Mouse (Mus musculus): ENCODE measurements around the gene Synrg. TPM values are rescaled to one million over a fixed set of nuclear protein-coding genes. Genes with fewer than 3 reads are reported as not detected.
A peak's percentile ranks its signal among the peaks of the same experiment; 100 is the strongest.

Gene Synrg
- polyA plus RNA-seq, 1 experiment from 2014 or later = 11.0 TPM

DNA sequence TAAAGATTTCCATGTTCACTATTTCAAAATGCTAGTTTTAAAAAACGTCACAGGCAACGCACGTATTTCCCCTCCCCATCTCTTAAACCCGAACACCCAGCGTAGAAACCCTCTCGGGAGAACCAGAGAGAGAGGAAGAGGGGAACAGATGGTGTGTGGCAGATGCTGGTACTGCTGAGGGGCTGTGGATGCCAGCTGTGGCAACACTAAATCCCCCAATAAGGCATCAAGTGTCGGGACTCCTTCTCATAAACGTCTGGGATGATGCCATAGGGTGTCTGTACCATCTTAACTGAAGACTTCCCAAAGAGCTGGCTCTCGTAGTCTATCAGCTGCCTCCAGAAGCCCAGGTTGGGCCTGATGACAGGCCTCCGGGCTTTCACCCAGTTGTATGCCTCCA is 84.2 kb downstream of the Synrg start:
- no peaks in the 10 kb centered on the region for H3K9me3 ChIP-seq
- H3K4me2 ChIP-seq = no peak overlapping the region
- 78% methylated on average over 10 of the region's 10 CpGs for WGBS
- no peaks in the 10 kb centered on the region for H3K36me3 ChIP-seq
- H3K27me3 ChIP-seq (replicated peaks) = no peaks in the 10 kb centered on the region
- H3K9ac ChIP-seq = no peak overlapping the region
- H3K4me3 ChIP-seq (replicated peaks) = no peak overlapping the region
- no peak for ATAC-seq (ENCODE audit: insufficient read depth, low FRiP score, low read depth)
- H3K27ac ChIP-seq = peak overlapping the region; percentile 44
- H3K4me1 ChIP-seq = 0 out of 2 replicates have a peak, but pooled peaks cover 2% of the 10 kb centered on the region

DNA sequence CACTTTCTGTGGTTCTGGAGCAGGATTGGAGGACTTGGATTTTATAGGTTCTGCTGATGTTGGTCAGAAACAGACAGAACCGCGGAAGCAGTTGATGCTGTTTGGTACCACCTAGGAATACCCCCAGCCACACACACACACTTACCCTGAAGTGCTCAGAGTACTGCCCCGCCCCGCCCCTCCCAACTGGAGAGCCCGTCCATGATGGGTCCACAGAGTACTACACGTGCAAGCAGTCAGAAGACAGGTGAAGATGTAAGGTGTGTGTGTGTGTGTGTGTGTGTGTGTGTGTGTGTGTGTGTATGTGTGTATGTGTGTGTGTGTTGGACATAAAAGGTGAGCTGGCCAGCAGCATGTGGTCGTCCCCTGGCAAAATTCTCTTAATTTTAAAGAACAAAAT is 88.8 kb downstream of the Synrg start:
- Histone ChIP-seq H3K4me2 (no peak overlapping the region), H3K4me1 (0 out of 2 replicates have a peak, but pooled peaks cover 1% of the 10 kb centered on the region), H3K4me3 (replicated peaks) (no peak overlapping the region), H3K27ac (no peak overlapping the region), H3K27me3 (replicated peaks) (no peaks in the 10 kb centered on the region), H3K9me3 (no peaks in the 10 kb centered on the region), H3K9ac (no peak overlapping the region), H3K36me3 (no peaks in the 10 kb centered on the region)
- WGBS = 89% methylated on average over 7 of the region's 7 CpGs
- ATAC-seq (ENCODE audit: insufficient read depth, low FRiP score, low read depth) = no peak

DNA sequence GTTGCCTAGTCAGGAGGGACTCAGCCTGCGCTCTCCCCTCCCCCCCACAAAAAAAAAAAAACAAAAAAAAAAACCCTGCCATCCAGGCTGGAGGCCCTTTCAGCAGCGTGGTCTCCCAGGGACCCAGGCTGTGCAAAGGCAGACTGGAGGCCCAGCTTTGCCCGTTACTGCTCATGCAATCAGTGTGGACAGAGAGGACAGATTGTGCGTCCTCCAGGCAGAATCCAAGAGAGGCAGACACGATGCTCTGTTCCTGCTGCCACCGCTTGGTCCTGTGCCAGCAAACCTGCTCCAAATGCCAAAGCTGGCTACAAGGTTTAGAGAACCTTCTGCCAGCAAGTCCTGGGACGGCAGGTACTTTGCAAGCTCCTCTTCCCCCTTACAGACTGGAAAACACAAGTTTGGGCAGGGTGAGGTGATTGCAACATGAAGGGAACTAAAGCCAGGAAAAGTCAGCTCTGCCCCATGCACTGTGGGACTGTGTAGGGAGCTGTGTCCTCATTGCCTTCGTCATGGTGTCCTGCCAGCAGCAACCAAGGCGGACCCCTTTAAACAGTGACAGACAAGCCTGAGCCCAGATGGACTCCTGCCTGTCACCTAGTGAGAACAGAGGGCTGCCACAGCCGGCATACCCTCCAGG is 89.4 kb downstream of the Synrg start:
- Histone ChIP-seq H3K27ac (no peak overlapping the region), H3K36me3 (no peaks in the 10 kb centered on the region), H3K27me3 (replicated peaks) (no peaks in the 10 kb centered on the region), H3K4me2 (no peak overlapping the region), H3K9me3 (no peaks in the 10 kb centered on the region), H3K4me1 (no peaks in the 10 kb centered on the region), H3K9ac (no peak overlapping the region), H3K4me3 (replicated peaks) (no peak overlapping the region)
- no peak for ATAC-seq (ENCODE audit: insufficient read depth, low FRiP score, low read depth)
- 75% methylated on average over 10 of the region's 10 CpGs for WGBS

DNA sequence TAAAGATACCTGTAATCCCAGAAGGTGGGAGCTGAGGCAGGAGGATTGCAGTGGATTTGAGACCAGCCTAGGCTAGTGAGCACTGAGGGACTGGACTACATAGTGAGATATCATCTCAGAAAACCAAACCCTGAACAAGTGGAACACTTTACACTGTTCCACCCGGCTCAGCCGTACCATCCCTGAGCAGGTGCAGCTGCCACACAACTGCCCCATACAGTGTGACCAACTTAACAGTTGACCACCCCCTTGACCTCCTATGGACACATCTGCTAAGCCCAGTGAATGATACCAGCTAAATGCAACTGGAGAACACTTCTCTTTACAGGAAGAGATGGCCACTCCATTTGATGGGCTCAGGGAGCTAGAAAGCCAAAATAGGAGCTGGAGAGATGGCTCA is 93.2 kb downstream of the Synrg start:
- no peaks in the 10 kb centered on the region for H3K4me1 ChIP-seq
- WGBS = 90% methylated on average over 2 of the region's 2 CpGs
- no peak overlapping the region for H3K9ac ChIP-seq
- no peak overlapping the region for H3K4me3 ChIP-seq (replicated peaks)
- H3K27ac ChIP-seq = no peak overlapping the region
- no peaks in the 10 kb centered on the region for H3K9me3 ChIP-seq
- H3K4me2 ChIP-seq = no peak overlapping the region
- ATAC-seq (ENCODE audit: insufficient read depth, low FRiP score, low read depth) = no peak
- H3K36me3 ChIP-seq = no peaks in the 10 kb centered on the region
- no peaks in the 10 kb centered on the region for H3K27me3 ChIP-seq (replicated peaks)

DNA sequence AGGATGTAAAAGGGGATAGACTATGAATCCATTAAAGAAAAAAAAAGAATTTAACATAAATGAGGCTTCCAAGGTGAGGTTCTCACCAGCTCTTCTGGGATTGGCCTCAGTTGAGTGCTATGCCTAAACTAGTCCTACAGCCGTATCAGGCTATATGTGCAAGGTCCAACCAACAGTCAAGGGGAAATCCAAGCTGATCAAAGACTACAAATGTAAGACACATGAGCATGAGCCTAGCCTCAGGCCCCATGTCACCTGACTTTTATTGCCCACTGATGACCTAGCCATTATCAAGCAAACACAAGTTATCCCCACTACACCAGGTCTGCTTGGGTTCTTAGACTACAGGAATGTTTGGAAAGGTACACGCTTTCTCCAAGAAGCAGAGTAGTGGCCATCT is 95.6 kb downstream of the Synrg start:
- 92% methylated on average over 2 of the region's 2 CpGs for WGBS
- no peak; the same call in 1 of the 2 replicates for ATAC-seq (ENCODE audit: insufficient read depth, low FRiP score, low read depth)
- H3K4me3 ChIP-seq (replicated peaks) = no peak overlapping the region
- H3K4me1 ChIP-seq = no peaks in the 10 kb centered on the region
- H3K27ac ChIP-seq = no peak overlapping the region
- no peak overlapping the region for H3K4me2 ChIP-seq
- no peaks in the 10 kb centered on the region for H3K27me3 ChIP-seq (replicated peaks)
- no peaks in the 10 kb centered on the region for H3K36me3 ChIP-seq
- no peak overlapping the region for H3K9ac ChIP-seq
- no peaks in the 10 kb centered on the region for H3K9me3 ChIP-seq

DNA sequence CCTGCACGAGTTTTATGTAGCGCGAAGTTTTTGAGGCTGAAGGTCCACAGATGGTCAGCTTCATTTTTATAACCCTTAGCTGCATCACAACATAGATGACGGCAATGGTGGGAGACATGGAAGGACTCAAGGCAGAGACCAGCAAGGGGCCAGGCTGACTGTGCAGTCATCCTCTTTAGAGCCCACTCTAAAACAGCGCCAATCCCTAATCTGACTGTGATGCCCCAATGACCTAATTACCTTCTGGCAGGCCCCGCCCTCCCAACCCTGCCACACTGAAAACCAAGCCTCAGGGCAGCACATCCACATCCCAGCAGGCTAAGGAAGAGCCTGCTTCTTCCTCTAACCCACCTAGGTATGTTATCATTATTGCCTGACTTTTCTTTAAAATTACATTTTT is 96.4 kb downstream of the Synrg start:
- no peaks in the 10 kb centered on the region for H3K4me1 ChIP-seq
- H3K27me3 ChIP-seq (replicated peaks) = no peaks in the 10 kb centered on the region
- no peak overlapping the region for H3K4me2 ChIP-seq
- ATAC-seq (ENCODE audit: insufficient read depth, low FRiP score, low read depth) = no peak
- H3K36me3 ChIP-seq = no peaks in the 10 kb centered on the region
- no peaks in the 10 kb centered on the region for H3K9me3 ChIP-seq
- no peak overlapping the region for H3K27ac ChIP-seq
- 80% methylated on average over 6 of the region's 6 CpGs for WGBS
- no peak overlapping the region for H3K9ac ChIP-seq
- H3K4me3 ChIP-seq (replicated peaks) = no peak overlapping the region

DNA sequence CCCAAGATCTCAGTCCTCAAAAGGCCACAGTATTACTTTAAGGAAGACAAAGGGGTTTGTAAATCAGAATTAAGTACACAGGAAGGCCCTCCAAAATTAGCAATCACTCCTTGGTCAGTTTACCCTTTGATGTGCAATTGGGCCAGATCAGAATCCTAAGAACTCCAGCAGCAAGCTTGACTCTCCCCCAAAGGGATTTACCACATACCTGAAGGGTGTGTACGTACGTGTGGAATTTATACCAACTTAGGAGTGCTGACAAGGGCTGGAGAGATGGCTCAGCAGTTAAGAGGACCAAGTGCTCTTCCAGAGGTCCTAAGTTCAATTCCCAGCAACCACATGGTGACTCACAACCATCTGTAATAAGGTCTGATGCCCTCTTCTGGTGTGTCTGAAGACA is 97.7 kb downstream of the Synrg start:
- Histone ChIP-seq H3K27me3 (replicated peaks) (no peaks in the 10 kb centered on the region), H3K27ac (no peak overlapping the region), H3K9ac (no peak overlapping the region), H3K36me3 (no peaks in the 10 kb centered on the region), H3K4me1 (0 out of 2 replicates have a peak, but pooled peaks cover 4% of the 10 kb centered on the region), H3K9me3 (no peaks in the 10 kb centered on the region), H3K4me3 (replicated peaks) (no peak overlapping the region), H3K4me2 (no peak overlapping the region)
- no peak for ATAC-seq (ENCODE audit: insufficient read depth, low FRiP score, low read depth)
- WGBS = 77% methylated on average over 2 of the region's 2 CpGs

DNA sequence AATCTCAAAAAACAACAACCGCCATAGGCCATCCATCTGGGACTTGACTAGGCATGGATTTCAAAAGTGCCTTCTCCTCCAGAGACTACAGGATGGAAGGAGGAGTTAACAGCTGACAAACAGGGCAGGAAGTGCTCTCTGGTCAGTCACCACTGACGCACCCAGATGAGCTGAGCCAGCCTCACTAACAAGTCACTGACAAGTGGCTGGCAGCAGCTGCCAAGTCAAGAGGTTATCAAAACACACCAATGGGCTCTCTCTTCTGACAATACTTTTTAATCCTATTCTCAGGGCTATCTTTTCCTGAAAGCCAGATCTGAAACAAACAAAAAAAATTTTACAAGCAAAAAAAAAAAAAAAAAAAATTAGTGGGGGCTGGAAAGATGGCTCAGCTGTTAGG is 98.6 kb downstream of the Synrg start:
- no peaks in the 10 kb centered on the region for H3K36me3 ChIP-seq
- H3K4me1 ChIP-seq = 0 out of 2 replicates have a peak, but pooled peaks cover 10% of the 10 kb centered on the region
- no peaks in the 10 kb centered on the region for H3K27me3 ChIP-seq (replicated peaks)
- no peak overlapping the region for H3K4me2 ChIP-seq
- H3K9ac ChIP-seq = no peak overlapping the region
- H3K4me3 ChIP-seq (replicated peaks) = no peak overlapping the region
- no peaks in the 10 kb centered on the region for H3K9me3 ChIP-seq
- no peak for ATAC-seq (ENCODE audit: insufficient read depth, low FRiP score, low read depth)
- 52% methylated on average over 2 of the region's 2 CpGs for WGBS
- no peak overlapping the region for H3K27ac ChIP-seq

DNA sequence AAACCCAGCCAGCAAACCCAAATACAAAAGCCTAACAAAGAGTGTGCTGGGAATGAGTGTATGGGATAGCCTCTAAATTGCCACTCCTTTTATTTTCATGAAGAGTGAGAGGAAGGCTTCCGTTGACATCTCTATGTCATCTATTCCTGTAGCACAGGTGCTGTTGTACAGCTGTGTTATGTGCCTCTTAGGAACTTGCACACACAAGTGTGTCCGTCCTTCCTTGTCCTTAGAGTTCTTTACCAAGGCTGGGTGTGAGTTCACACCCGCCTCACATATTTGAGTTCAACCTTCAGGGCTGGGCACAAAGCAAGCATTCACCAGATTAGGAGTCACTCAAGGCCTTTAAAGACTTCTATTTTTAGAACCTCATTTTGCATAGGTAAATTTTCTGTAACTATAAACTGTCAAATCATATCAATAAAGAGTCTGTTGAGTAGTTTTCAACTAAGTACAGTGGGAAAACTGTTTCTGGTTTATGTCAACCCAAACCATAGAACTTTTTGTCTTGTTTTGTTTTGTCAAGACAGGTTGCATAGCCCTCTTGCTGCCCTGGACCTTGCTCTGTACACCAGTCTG is 99.5 kb downstream of the Synrg start:
- Histone ChIP-seq H3K27ac (no peak overlapping the region; the same call in 1 of the 2 replicates), H3K4me1 (0 out of 2 replicates have a peak, but pooled peaks cover 10% of the 10 kb centered on the region), H3K9me3 (no peaks in the 10 kb centered on the region), H3K4me3 (replicated peaks) (no peak overlapping the region), H3K27me3 (replicated peaks) (no peaks in the 10 kb centered on the region; the same call in 1 of the 2 replicates), H3K9ac (no peak overlapping the region), H3K36me3 (no peaks in the 10 kb centered on the region), H3K4me2 (no peak overlapping the region)
- 80% methylated on average over 3 of the region's 3 CpGs for WGBS
- ATAC-seq (ENCODE audit: insufficient read depth, low FRiP score, low read depth) = 0 out of 2 replicates have a peak, but pooled peaks have one; percentile 33

DNA sequence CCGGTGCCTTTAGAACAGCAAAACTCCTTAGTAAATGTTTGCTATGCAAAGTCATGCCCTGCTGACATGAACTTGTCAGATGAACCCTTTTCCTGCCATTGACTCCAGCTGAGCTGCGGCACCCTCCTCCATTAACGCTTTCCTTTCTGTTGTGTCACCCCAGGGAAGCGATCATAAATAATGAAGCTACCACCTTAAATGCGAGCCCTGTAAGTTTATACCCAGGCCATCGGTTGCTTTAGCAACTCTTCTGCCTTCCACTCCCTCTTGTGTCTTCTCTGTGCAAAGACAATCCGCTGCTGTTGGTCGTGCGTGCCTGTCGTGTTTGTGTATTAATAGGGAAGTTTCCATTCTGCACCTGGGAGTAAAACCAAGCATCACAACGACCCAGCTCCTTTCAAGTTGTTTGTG is 101.8 kb downstream of the Synrg start:
- Histone ChIP-seq H3K27ac (no peak overlapping the region), H3K27me3 (replicated peaks) (no peaks in the 10 kb centered on the region; the same call in 1 of the 2 replicates), H3K4me3 (replicated peaks) (no peak overlapping the region), H3K4me1 (0 out of 2 replicates have a peak, but pooled peaks cover 10% of the 10 kb centered on the region), H3K36me3 (no peaks in the 10 kb centered on the region), H3K4me2 (peak overlapping the region; percentile 15; the same call in 1 of the 2 replicates), H3K9ac (no peak overlapping the region), H3K9me3 (no peaks in the 10 kb centered on the region)
- 3% methylated on average over 11 of the region's 11 CpGs for WGBS
- no peak for ATAC-seq (ENCODE audit: insufficient read depth, low FRiP score, low read depth)

DNA sequence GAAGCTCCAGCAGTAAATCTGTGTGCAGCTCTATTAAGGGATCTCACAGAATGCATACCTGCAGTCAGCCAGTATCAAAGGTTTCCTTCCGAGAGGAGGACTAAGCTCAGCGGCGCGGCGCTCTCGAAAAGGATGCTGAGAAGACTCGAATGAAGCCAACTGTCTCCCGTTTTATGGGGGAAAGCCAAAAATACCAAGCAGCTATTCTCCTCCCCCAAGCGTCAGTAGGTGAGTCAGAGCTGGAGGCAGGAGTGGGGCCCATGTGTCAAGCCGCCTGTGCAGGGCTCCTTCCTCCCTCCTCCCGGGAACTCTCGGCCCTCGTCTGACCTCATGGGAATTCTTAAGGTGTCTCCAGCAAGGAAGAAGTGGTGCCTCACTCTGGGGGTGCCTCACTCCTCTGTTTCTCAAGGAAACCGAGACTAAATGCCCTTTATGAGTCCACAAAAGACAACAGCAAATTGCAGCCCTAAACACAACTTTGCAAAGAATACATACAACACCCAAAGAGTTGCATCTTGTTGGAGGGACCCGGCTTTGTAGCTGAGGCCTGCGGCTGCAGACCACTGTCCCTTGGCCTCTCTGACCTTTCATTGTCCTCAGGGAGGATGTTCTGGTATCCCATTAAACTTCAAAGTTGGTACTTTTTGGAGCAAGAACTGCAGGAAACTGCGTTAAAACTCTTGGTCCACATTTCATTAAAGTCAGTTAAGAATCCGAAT is 102.9 kb downstream of the Synrg start:
- H3K27me3 ChIP-seq (replicated peaks) = no peaks in the 10 kb centered on the region; the same call in 1 of the 2 replicates
- WGBS = 7% methylated on average over 18 of the region's 18 CpGs
- no peaks in the 10 kb centered on the region for H3K9me3 ChIP-seq
- H3K9ac ChIP-seq = no peak overlapping the region
- H3K4me1 ChIP-seq = 0 out of 2 replicates have a peak, but pooled peaks cover 10% of the 10 kb centered on the region
- peak overlapping the region; percentile 68 for H3K4me2 ChIP-seq
- no peak overlapping the region for H3K27ac ChIP-seq
- no peaks in the 10 kb centered on the region for H3K36me3 ChIP-seq
- ATAC-seq (ENCODE audit: insufficient read depth, low FRiP score, low read depth) = peak; percentile 34; the same call in 1 of the 2 replicates
- peak overlapping the region; percentile 56 for H3K4me3 ChIP-seq (replicated peaks)

DNA sequence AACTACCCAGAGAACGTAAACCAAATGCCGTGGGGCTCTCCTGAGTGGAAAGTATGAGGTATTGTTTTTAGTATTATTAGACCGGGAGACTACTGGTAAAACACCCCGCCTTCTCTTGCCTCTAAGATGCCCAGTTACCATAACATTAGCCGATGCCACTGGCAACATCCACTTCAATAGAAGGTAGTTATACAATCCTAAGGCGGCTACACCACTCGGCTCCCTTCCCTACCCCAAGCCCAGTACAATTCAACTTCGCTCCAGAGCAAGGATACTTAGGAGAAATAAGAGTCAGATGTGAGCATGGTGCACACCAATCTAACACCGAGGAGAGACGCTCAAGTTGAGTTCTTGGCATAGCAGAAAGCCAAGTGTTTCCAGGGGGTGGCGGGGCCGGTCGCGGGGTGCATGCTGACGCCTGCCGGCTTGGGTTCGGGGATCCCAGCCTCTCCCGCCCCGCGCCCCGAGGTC is 103.5 kb downstream of the Synrg start:
- no peaks in the 10 kb centered on the region for H3K9me3 ChIP-seq
- peak overlapping the region; percentile 56 for H3K4me3 ChIP-seq (replicated peaks)
- H3K9ac ChIP-seq = peak overlapping the region; percentile 65; the same call in 1 of the 2 replicates
- H3K27ac ChIP-seq = peak overlapping the region; percentile 33; the same call in 1 of the 2 replicates
- H3K36me3 ChIP-seq = no peaks in the 10 kb centered on the region
- H3K4me1 ChIP-seq = 0 out of 2 replicates have a peak, but pooled peaks cover 10% of the 10 kb centered on the region
- 3% methylated on average over 21 of the region's 21 CpGs for WGBS
- no peaks in the 10 kb centered on the region; the same call in 1 of the 2 replicates for H3K27me3 ChIP-seq (replicated peaks)
- peak overlapping the region; percentile 68 for H3K4me2 ChIP-seq
- ATAC-seq (ENCODE audit: insufficient read depth, low FRiP score, low read depth) = peak; percentile 28; the same call in 1 of the 2 replicates

Data from stomach, embryonic 15.5 days (tissue).